Mouse (Mus musculus) hindbrain, postnatal 0 days (tissue): ENCODE data around the gene Ppcdc. TPM values are rescaled to one million over a fixed set of nuclear protein-coding genes. Genes with fewer than 3 reads are reported as not detected.
A peak's percentile ranks its signal among the peaks of the same experiment; 100 is the strongest.

ENCODE experiments used
- ATAC-seq: fragments of 200-750 bp; cut with Nextera tagmentation; 2 replicates; pipeline ENCODE4 v1.8.0; 2017; ENCODE audit warnings: mild to moderate bottlenecking, moderate TSS enrichment, moderate library complexity
- DNase-seq: peaks from one replicate; pipeline ENCODE4 v3.0.0-alpha.2; 2015; ENCODE audit warnings: low spot score
- H3K27ac ChIP-seq: fragments of 300-500 bp; sonication (generic); 2 replicates; pipeline ENCODE4 v1.5.1; 2014; ENCODE audit warnings: mild to moderate bottlenecking
- H3K27me3 ChIP-seq: fragments of 300-500 bp; sonication (generic); 2 replicates; pipeline ENCODE4 v1.6.1; 2014; ENCODE audit warnings: low read length, mixed read lengths; ENCODE audit not compliant: insufficient read depth
- H3K36me3 ChIP-seq: fragments of 300-500 bp; sonication (generic); 2 replicates; pipeline ENCODE4 v1.6.1; 2014; ENCODE audit warnings: low read length, mixed read lengths; ENCODE audit not compliant: insufficient read depth
- H3K4me1 ChIP-seq: fragments of 300-500 bp; sonication (generic); 2 replicates; pipeline ENCODE4 v1.6.1; 2014; ENCODE audit warnings: antibody characterized with exemption, low read length, mixed read lengths; ENCODE audit not compliant: insufficient read depth
- H3K4me2 ChIP-seq: fragments of 300-500 bp; sonication (generic); 2 replicates; pipeline ENCODE4 v1.6.1; 2014; ENCODE audit warnings: low read depth, mild to moderate bottlenecking, low read length, moderate library complexity, mixed read lengths
- H3K4me3 ChIP-seq: fragments of 300-500 bp; sonication (generic); 2 replicates; pipeline ENCODE4 v1.5.1; 2014; ENCODE audit warnings: low read length
- H3K9ac ChIP-seq: fragments of 300-500 bp; sonication (generic); replicated peaks from 2 replicates; pipeline ENCODE4 v1.6.1; 2014; ENCODE audit warnings: mild to moderate bottlenecking, low read length, moderate library complexity, mixed read lengths
- H3K9me3 ChIP-seq: fragments of 300-500 bp; sonication (generic); 2 replicates; pipeline ENCODE4 v1.6.1; 2016; ENCODE audit warnings: low read length, mixed read lengths
- CTCF ChIP-seq: IDR thresholded peaks from 2 replicates; pipeline ENCODE4 v1.5.1; 2016; ENCODE audit warnings: antibody characterized with exemption, control low read depth, low read depth
- WGBS: fragments of 180-500 bp; shearing (Covaris S2); extraction: QIAGEN DNeasy Blood & Tissue Kit; methylation state at CpG from one replicate; pipeline ENCODE4 v1.1.7; 2014; 5-methylcytosine and 5-hydroxymethylcytosine counted together
- polyA plus RNA-seq: library from polyadenylated mRNA; unstranded; fragments of >200 nt; fragmentation: Nextera tagmentation; extraction: Ambion mirVana; gene quantifications from 2 replicates; pipeline ENCODE4 v1.2.1, GENCODE M21; 2015
- total RNA-seq: library from RNA; depleted of rRNA; stranded (reverse); fragments of >200 nt; gene quantifications from 2 replicates; pipeline ENCODE4 v1.2.3, GENCODE M21; 2014

Ppcdc gene
- total and polyA plus RNA-seq, 2 experiments from 2014 or later, result 16.5 to 25.8 TPM

DNA sequence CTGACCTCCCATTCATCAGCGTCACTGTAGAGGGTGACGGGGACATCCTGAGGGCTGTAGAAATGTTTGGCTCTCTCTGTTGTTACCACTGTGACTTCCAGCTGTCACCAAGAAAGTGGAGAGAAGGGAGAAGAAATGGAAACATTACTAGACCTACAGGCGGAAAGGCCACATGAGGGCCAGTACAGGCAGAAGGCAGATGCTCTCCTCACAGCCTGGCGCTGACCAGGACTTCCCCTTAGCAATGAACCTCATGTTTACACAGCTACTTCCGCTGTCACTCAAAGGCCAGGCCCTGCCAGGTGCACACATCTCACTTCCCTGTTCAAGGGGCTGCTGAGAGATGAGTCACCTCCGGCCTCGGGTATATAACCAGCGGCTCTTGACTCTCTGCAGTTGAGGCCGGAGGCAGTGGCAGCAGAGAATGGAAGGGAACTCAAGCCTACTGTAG is 18.8 kb downstream of the Ppcdc start:
- ATAC-seq, result peak; percentile 8
- WGBS, result 68% methylated on average over 9 of the region's 9 CpGs
- Histone ChIP-seq H3K9me3 (no peaks in the 10 kb centered on the region), H3K27me3 (no peaks in the 10 kb centered on the region), H3K27ac (peak overlapping the region; percentile 77), H3K4me1 (peaks cover 16% of the 10 kb centered on the region; the same call in 1 of the 2 replicates), H3K36me3 (no peaks in the 10 kb centered on the region), H3K4me2 (no peak overlapping the region), H3K9ac (no peak overlapping the region), H3K4me3 (no peak overlapping the region)
- no peak for TF ChIP-seq CTCF
- no peak for DNase-seq

DNA sequence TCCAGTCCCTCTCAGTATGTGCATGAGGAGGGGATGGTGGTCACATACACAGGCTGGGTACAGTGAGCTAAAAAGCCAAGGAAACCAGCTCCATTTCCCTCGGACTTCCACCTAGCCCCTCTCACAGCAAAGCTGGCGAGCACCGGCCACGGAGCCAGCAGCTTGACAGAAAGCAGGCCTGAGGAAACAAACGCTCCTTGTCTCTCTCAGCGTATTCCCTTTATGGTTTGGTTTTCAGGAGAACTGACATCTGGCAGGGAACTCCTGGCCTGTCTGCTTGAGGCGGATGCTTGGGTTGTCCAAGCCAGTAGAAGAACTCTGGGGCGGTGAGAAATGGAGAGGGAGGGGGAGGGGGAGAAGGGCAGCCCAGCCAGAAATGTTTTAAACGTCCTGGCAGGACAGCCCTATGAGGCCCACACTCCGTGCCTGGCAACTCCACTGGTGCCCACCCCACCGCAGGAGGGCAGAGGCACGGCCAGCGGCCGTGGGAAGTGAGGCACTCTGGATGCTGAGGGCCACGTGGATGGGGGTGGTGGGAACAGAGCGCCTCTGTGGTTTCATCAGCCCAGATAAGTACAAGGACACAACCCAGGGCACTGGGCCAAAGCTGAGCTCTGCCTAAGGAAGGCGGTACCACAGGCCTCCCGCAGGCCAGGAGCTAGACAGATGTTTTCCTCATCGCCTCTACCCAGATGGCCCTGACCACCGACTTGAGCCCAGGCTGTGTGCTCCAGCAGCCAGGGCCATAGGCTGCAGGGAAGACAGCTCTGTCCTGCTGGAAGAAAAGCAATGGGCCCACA is 19.4 kb downstream of the Ppcdc start:
- Histone ChIP-seq H3K9me3 (no peaks in the 10 kb centered on the region), H3K4me1 (peaks cover 16% of the 10 kb centered on the region; the same call in 1 of the 2 replicates), H3K27ac (peak overlapping the region; percentile 77), H3K27me3 (no peaks in the 10 kb centered on the region), H3K4me3 (no peak overlapping the region), H3K4me2 (no peak overlapping the region), H3K36me3 (no peaks in the 10 kb centered on the region), H3K9ac (no peak overlapping the region)
- WGBS, result 27% methylated on average over 20 of the region's 20 CpGs
- TF ChIP-seq CTCF, result no peak; the same call in 1 of the 2 replicates
- ATAC-seq (peak; percentile 93), DNase-seq (peak; percentile 87)

DNA sequence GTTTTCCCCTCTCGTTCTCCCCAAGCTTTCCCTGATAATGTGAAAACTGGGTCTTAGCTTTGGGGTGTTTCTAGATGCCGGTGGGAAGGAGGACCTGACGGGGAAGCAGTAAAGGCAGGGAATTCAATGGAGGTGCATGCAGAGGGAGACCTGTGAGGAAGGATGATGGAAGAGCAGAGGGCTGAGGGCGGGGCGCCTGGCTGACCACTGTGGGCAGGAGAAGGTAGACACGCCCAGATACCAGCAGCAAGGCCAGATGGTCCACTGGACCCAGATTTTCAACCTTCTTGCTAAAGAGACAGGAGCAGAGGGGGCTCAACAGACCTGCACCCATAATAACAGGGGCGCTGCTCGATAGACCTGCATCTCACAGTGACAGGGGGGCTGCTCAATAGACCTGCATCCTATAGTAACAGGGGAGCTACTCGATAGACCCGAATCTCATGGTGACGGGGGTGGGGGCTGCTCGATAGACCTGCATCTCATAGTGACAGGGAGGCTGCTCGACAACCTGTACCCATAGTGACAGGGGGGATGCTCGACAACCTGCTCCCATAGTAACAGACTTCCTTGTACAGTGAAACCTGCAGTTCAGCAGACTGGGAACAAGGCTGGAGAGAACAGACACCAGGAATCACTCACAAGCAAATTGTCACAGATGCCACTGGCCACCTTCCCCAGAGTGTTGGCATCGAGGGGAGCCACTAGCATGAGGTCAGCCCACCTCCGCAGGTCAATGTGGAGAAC is 20.2 kb downstream of the Ppcdc start:
- no peak overlapping the region for H3K4me3 ChIP-seq
- H3K27ac ChIP-seq, result peak overlapping the region; percentile 77
- H3K36me3 ChIP-seq, result no peaks in the 10 kb centered on the region
- DNase-seq, result no peak
- peak; percentile 28; the same call in 1 of the 2 replicates for ATAC-seq
- H3K27me3 ChIP-seq, result no peaks in the 10 kb centered on the region
- H3K9me3 ChIP-seq, result no peaks in the 10 kb centered on the region
- no peak overlapping the region for H3K9ac ChIP-seq
- WGBS, result 76% methylated on average over 16 of the region's 16 CpGs
- peaks cover 16% of the 10 kb centered on the region; the same call in 1 of the 2 replicates for H3K4me1 ChIP-seq
- no peak overlapping the region for H3K4me2 ChIP-seq
- TF ChIP-seq CTCF, result no peak

DNA sequence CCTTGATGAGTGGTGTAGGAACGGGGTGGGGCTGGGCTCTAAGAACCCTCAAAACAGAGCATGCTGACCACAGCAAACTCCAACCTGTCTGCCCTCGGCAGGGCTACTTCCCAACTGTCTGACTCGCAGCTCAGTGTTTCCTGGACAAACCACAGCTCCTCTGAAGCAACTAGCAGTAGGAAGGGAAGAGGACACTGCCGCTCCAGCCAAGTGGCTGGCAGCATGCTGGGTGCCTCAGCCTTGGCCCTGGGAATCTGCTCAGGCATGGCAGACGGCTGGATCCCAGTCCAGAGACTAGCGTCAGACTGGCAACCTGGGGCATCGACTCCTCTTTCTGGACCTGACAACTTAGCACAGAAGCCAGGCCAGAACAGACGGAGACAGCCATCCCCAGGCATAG is 22.6 kb downstream of the Ppcdc start:
- Histone ChIP-seq H3K9me3 (no peaks in the 10 kb centered on the region), H3K4me1 (peaks cover 16% of the 10 kb centered on the region; the same call in 1 of the 2 replicates), H3K27ac (no peak overlapping the region), H3K4me2 (no peak overlapping the region), H3K4me3 (no peak overlapping the region), H3K36me3 (no peaks in the 10 kb centered on the region; the same call in 1 of the 2 replicates), H3K9ac (no peak overlapping the region), H3K27me3 (no peaks in the 10 kb centered on the region)
- 62% methylated on average over 8 of the region's 8 CpGs for WGBS
- no peak for TF ChIP-seq CTCF
- no peak for ATAC-seq
- DNase-seq, result no peak

DNA sequence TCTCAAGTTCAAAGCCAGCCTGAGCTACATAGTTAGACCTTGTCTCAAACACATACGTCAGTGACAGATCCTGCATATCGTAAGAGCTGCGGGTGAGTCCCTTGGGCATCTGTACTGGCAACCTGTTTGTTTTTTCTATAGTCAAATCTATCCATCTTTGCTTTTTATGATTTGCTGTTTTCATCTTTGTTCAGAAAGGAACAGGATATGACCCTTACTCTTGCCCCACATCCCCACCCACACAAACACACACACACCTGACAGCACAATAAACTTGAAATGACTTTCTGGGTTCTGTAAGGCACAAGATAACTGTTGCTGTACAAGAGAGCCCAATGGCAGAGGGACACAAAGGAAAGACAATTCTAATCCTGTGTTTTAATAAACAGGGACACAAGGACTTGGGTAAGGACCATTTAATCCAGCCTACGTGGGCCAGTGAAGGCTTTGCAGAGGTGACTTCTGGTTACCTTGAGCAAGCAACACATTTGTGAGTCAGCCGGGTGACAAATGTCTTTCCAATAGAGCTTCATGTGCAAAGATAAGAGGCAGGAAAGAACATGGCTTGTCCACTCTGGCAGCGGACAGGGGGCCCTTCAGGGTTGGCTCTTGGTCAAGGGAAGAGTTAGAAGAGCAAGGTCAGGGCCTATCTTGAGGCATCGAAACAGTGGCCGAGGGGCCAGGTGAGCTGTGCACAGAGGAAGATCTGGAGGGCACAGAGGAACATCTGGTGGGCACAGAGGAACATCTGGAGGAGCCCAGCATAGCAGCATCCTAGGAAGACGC is 32.6 kb downstream of the Ppcdc start:
- Histone ChIP-seq H3K27ac (no peak overlapping the region), H3K4me3 (no peak overlapping the region), H3K4me1 (no peaks in the 10 kb centered on the region), H3K9ac (no peak overlapping the region), H3K36me3 (no peaks in the 10 kb centered on the region), H3K9me3 (no peaks in the 10 kb centered on the region), H3K27me3 (no peaks in the 10 kb centered on the region), H3K4me2 (no peak overlapping the region)
- 92% methylated on average over 9 of the region's 9 CpGs for WGBS
- no peak for TF ChIP-seq CTCF
- DNase-seq (no peak), ATAC-seq (no peak)

DNA sequence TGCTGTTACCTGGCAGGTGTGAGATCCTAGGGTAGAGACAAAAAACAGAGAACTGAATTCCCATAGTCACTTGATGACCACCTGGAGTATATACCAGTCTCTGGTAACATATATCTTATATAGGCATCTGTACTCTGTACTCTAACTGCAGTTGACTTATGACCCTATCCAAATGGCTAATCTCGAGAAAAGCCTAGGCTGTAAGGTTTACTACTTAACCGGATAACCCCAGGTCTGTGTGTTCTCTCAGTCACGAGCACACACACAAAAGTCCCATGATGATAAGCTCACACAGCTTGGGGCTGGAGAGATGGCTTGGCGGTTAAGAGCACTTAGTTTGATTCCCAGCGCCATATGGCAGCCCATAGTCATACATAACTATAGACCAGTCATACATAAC is 33.5 kb downstream of the Ppcdc start:
- H3K4me1 ChIP-seq, result no peaks in the 10 kb centered on the region
- ATAC-seq (no peak), DNase-seq (no peak)
- H3K27ac ChIP-seq, result no peak overlapping the region
- 93% methylated on average over 5 of the region's 5 CpGs for WGBS
- H3K27me3 ChIP-seq, result no peaks in the 10 kb centered on the region
- no peak overlapping the region for H3K9ac ChIP-seq
- no peaks in the 10 kb centered on the region for H3K36me3 ChIP-seq
- no peaks in the 10 kb centered on the region for H3K9me3 ChIP-seq
- no peak for TF ChIP-seq CTCF
- H3K4me2 ChIP-seq, result no peak overlapping the region
- no peak overlapping the region for H3K4me3 ChIP-seq
